Mouse (Mus musculus): ENCODE measurements at regions not wholly inside any gene's neighbourhood (a gene's known extent, or its start where the extent isn't known, plus 50 kb on each side); places are given as distances from the start of the nearest gene placed in this dataset.

DNA sequence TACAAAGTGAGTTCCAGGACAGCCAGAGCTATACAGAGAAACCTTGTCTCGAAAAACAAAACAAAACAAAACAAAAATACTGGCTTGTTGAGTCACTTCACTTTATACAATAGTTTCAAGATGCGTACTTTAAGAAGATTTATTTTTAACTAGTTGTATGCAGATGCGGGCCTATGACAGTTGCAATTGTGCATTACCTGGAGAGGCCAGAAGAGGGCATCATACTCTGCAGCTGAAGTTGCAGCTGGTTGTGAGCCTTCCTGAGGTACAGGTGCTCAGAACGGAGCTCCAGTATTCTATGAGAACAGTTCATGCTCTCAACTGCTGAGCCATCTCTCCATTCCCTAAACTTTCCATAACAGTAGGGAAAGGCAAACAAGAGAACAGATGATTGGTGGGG lies 314.2 kb upstream of the 4931429L15Rik start:
- in situ Hi-C loops (cut with MboI, MseI), result no loop called here

GRCm38 (mm10) chr9:46632576-46632975 lies 312.8 kb upstream of the 4931429L15Rik start:
- in situ Hi-C loops (cut with MboI, MseI), result no loop called here

DNA sequence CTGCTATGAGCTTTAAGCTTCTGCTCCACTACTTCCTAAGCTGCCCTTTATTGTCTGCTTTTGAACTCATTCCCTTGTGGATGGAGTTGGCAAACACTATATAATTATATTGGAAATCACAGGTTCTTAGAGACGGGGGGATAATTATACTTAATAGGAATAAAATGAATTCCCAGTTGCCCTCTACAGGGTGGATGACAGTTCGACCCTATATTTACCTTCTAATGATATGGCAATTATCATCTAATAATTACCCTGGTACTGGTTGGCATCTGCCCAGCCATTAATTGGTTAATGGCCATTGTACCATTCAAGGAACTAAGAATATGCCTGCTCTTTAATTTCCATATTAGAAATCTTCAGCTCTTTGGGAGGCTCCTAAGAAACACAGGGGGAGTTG lies 302.5 kb upstream of the 4931429L15Rik start:
- in situ Hi-C loops (cut with MboI, MseI), result no loop called here

DNA sequence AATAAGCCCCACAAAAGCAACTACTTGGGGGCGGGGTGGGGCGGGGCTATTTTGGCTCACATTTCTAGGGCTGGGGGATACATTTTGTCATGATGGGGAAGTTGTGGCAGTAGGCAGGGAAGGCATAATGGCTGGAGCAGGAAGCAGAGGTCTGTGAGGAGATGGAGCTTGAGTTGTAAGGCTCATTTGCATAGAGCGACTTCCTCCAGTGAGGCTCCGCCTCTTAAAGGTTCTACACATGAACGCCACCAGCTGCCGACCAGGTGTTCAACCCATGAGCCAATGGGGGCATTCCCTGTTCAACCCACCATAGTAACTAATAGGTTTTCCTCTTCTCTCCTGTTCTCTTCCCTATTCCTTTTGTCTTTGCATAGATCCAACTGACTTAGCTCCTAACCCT lies 302.1 kb upstream of the 4931429L15Rik start:
- in situ Hi-C loops (cut with MboI, MseI), result no loop called here

DNA sequence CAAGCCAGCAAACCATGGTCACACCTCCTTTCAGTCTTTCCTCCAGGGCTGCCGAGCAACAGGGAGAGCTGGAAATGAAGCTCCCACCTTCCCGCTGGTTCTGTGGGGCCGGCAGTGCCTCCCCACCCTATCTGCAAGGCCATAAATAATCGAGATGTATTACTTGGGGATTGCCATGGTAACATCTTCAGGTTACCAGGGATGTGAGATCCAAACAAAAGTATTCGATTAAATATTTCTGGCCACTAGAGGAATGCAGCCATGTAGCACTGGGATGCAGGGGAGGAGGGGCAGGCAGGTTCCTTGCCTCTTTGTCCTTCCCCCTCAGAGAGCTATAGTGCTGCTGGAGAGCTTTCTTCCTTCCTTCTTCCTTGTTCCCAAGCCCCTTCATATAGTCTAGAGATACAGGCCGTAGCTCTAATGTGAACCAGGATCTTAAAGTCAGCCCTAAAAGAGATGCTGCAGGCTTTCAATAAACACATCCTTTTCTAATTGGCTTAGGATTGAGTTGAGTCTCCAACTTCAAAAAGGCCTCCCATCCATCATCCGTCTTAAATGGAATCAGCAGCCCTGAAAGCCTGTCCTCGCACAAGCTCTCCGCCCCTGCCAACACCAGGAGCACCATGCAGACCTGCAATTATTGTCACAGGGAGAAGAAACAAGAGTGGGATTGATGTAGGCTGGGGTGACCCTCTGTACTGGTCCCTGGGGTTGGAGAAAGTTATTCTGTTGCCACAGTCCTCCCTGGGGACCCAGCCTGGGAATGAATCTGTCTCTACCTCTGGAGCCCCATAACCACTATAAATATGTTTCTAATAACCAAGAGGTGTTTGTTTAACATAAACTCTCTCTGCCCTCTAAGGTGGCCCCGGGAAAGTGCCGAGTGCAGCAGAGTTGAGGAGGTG lies 290.6 kb upstream of the 4931429L15Rik start:
- in situ Hi-C loops (cut with MboI, MseI), result no loop called here

DNA sequence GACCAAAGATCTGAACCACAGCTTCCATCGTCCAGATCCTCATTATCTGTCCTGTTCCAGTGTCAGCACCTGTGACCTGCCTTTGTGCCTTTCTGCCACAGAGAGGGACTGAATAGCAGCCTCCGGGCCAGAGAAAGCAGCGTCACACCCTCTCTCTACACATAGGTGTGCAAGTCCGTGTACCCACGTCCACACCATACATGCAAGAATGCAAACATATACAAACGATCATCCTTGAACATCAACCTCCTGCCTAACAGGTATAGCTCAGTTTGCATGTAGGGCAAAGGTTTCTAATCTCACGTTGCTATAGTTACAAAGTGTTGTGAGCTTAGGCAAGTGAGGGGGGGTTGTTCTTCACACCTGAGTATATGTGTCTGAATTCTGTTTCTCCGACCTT lies 288.9 kb upstream of the 4931429L15Rik start:
- in situ Hi-C loops (cut with MboI, MseI), result no loop called here

DNA sequence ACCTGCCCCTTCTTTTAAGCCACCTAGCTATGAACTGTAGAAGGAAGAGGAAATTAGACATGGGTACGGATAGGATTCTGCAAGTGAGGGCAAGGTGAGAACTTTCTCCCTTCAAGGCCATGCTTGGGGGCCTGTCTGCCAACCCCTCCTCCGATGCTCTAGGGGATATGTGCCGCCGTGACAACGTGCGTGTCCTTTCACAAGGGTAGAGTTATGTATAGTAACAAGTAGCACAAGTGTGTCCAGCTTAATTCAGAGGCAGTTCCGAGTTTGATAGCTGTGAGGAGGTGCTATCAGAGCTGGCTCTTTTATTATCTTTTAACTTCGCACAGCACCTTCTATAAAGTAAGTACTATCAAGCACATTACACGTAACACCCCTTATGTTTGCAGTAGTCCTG lies 281.0 kb upstream of the 4931429L15Rik start:
- in situ Hi-C loops (cut with MboI, MseI), result no loop called here

DNA sequence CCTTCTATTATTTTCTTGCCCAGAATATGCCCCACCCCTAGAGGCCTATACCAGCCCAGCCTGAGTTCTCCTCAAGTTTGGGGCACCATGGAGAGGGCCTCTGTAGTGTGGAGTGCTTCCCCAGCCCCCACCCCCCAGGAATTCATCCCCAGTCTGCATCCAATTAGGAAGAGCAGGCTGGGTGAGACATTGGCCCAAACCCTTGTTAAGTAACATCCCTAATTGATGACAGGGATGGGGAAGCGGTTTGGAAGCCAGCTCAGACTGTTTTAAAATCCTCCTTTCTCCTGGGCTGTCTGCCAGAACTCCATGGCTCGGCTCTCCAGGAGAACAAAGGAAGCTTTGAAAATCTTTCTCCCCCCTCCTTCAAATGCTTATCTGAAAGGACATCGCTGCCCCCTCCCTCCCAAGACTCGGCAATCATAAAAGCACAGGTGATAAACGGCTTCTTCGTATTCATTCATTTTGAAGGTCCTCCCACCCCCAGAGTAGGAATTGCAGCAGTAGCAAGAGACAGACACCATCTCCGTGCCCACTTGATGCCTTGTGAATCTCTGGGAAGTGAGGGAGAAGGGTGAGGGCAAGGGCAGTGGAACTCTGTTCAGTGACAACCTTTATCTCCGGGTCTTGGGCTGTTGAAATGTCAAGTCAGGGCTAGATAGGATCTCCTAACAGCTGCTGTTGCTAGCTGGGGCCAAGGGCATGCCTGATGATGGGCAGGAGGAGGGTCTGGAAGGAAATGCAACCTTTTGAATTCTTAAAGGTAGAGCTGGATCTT lies 280.3 kb upstream of the 4931429L15Rik start:
- in situ Hi-C loops (cut with MboI, MseI), result no loop called here

- in situ Hi-C loops (cut with MboI, MseI), result no loop called here
Observed at GRCm38 (mm10) chr9:46598518-46598917, 278.7 kb upstream of the 4931429L15Rik start.

GRCm38 (mm10) chr9:46593444-46593843 lies 273.7 kb upstream of the 4931429L15Rik start:
- in situ Hi-C loops (cut with MboI, MseI), result no loop called here

DNA sequence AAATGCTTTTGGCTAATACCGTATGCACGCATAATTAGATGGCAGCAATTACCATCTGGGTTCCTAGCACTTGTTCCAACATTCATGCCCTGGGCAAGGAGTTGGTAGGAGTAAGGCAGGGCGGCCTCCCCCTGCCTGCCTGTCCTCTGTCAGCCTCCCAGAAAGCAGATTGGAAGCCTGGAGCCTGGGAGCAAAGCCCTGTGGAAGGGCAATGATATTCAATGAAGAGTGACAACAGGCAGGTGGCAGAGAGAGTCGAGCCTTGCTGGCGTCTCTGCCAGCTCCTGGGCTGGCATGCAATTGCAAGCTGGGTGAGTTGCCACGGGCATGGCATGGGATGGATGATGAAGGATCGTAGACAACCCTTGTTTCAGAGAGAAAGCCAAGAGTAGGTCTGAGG lies 273.1 kb upstream of the 4931429L15Rik start:
- in situ Hi-C loops (cut with MboI, MseI), result no loop called here

DNA sequence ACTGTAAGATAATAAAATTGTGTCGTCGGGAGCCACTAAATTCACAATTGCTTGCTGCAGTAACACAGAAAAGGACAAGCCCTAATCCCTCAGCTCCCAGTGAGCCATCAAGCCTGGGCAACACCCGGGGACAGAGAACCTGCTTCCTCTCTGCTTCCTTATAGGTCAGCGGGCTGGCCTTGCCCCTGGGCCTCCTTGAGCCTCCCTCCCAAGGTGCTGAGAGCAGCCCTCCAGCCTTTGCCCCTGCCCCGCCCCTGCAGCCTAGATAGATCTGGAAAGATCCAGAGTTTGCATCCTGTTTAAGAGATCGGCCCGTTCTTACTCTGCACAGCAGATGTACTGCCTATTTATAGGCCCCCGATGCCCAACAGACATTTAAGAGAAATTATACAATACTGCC lies 267.0 kb upstream of the 4931429L15Rik start:
- in situ Hi-C loops (cut with MboI, MseI), result no loop called here

DNA sequence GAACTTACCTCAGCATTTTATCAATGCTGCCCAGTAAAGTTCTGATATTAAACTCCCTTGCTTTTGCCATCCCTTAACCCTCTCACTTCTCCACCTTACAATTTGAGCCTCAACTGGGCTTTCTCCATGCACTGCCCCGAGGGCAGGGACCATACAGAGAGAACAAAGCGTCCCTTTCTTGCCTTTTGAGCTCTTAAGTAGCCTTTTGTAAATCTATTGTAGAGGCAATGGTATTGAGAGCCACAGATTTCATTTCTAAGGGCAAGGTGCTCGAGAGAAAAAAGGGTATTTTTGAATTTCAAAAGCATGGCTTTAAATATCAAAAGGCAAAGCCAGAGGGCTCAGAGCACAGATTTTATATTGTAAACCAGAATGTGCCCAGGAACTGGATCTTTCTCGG lies 262.1 kb upstream of the 4931429L15Rik start:
- in situ Hi-C loops (cut with MboI, MseI), result no loop called here

DNA sequence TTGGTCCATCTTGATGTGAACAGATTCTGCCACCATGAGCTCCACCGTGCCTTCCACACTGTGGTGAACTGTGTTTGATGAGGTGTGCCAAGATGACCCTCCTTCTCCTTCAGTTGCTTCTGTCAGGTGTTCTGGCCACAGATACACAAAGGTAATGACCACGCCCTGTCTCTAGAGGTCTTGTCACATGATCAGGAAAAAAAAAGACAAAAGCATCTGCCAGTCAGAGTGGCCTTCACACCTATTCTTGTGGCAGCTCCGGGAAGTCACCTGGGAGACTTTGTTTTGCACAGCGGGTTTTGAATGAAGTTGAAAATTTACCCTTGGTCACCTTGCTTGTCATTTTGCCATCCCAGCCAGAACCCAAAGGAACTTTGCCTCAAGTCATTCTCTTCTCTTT lies 242.5 kb upstream of the 4931429L15Rik start:
- in situ Hi-C loops (cut with MboI, MseI), result no loop called here

DNA sequence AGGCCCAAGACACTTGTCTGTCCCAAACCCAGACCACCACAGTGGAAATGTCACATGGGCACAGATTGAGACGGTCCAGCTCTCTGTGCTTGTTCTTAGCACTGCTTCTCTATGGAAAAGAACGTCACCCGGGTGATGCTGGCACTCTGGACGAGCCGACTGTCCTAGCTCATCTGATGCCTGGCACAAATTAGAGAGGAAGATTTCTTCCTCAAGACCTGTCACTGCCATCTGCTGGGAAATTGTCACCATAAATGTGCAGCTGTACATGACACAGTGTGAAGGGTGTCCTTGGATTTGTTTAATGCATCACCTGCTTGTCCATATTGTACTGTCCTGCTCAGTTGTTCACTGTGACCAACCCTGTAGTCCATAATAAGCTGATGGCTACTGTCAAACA lies 238.7 kb upstream of the 4931429L15Rik start:
- in situ Hi-C loops (cut with MboI, MseI), result no loop called here

- in situ Hi-C loops (cut with MboI, MseI), result no loop called here
Observed at GRCm38 (mm10) chr9:46557781-46558180, 238.0 kb upstream of the 4931429L15Rik start.

GRCm38 (mm10) chr9:46555156-46555555 lies 235.4 kb upstream of the 4931429L15Rik start:
- in situ Hi-C loops (cut with MboI, MseI), result no loop called here

- in situ Hi-C loops (cut with MboI, MseI), result no loop called here
Observed at GRCm38 (mm10) chr9:46554586-46555152, 234.9 kb upstream of the 4931429L15Rik start.

DNA sequence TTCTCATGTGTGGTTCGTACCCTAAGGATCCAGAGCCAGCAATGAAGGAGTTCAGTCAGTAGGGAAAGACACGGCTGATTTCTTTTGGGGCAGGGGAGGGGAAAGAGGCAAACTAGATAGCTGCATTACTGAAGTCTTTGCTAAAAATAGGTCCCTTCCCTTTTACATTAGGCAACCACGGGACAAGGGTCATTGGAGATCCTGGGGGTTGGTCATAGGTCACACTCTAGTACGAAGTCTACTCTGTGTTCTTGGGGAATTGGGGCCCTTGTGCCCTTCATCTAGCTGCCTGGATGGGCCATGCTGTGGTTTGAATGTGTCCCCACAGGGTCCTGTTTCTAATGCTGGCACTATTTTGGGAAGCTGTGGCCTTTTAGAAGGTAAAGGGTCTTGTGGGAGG lies 229.6 kb upstream of the 4931429L15Rik start:
- in situ Hi-C loops (cut with MboI, MseI), result no loop called here

- in situ Hi-C loops (cut with MboI, MseI), result no loop called here
Observed at GRCm38 (mm10) chr9:46544326-46544725, 224.5 kb upstream of the 4931429L15Rik start.

DNA sequence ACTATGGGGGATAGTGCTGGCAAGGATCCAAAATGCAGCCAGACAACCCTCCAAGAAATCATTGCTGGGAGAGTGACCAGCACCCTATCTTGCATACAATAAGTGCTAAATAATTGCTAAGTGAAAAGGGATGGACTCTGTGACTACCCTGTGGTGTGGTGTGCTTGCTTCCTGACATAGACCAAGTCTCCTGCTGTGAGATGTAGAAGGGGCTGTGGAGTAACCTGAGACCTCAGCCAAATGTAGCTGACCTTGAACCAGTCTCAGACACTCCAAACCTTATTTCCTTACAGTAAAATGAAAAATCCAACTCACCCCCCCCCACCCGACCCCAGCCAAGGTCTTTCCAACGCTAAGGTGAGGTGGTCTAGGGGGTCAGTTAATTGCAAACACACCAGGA lies 221.2 kb upstream of the 4931429L15Rik start:
- in situ Hi-C loops (cut with MboI, MseI), result no loop called here

DNA sequence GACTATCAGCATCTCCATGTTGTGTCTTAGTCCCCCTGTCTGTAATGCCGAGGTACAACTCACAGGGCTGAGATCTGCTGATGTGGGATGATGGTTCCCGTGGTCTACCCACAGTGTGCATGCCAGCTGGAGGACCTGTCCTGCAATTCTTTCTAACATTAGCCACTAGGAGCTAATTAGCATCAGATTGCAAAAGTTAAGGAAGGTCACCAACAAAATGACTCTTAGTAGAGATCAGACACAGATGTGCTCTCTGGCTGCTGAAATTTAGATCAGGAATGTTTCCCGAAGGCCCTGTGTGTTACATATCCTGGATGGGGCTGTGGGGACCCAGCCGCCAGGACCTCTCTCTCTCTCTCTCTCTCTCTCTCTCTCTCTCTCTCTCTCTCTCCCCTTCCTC lies 218.8 kb upstream of the 4931429L15Rik start:
- in situ Hi-C loops (cut with MboI, MseI), result no loop called here
